Mouse (Mus musculus): ENCODE results near the gene Bad. TPM values are rescaled to one million over a fixed set of nuclear protein-coding genes. Genes with fewer than 3 reads are reported as not detected.

Bad gene
- polyA plus RNA-seq, 1 experiment from 2014 or later, result 79.3 TPM

GRCm38 (mm10) chr19:6954046-6954445 lies 12.4 kb downstream of the Bad start:
- no peak overlapping the region for H3K9ac ChIP-seq (replicated peaks; ENCODE audit: low read length)
- WGBS, result 60% methylated on average over 9 of the region's 9 CpGs

GRCm38 (mm10) chr19:6955424-6955823 lies 13.8 kb downstream of the Bad start:
- Histone ChIP-seq H3K4me3 (replicated peaks; ENCODE audit: low read depth, low read length) (no peak overlapping the region), H3K9ac (replicated peaks; ENCODE audit: low read length) (no peak overlapping the region), H3K9me3 (ENCODE audit: control insufficient read depth, low read length) (no peaks in the 10 kb centered on the region), H3K4me1 (ENCODE audit: control insufficient read depth, insufficient read depth, low read length) (peaks cover 13% of the 10 kb centered on the region), H3K36me3 (ENCODE audit: control insufficient read depth, insufficient read depth, low read length) (0 out of 2 replicates have a peak, but pooled peaks cover 4% of the 10 kb centered on the region), H3K4me2 (ENCODE audit: low read length) (no peak overlapping the region), H3K27ac (replicated peaks; ENCODE audit: low read depth, low read length) (no peak overlapping the region), H3K27me3 (ENCODE audit: control insufficient read depth, insufficient read depth, low read length) (no peaks in the 10 kb centered on the region)
- ATAC-seq (ENCODE audit: low FRiP score, low TSS enrichment), result no peak
- WGBS, result 88% methylated on average over 7 of the region's 7 CpGs
- DNase-seq, result no peak

More at GRCm38 (mm10) chr19:6954046-6954445, 12.4 kb downstream of the Bad start:
- H3K36me3 ChIP-seq (ENCODE audit: control insufficient read depth, insufficient read depth, low read length), result 0 out of 2 replicates have a peak, but pooled peaks cover 4% of the 10 kb centered on the region
- peaks cover 20% of the 10 kb centered on the region for H3K4me1 ChIP-seq (ENCODE audit: control insufficient read depth, insufficient read depth, low read length)
- ATAC-seq (ENCODE audit: low FRiP score, low TSS enrichment) (no peak), DNase-seq (no peak)
- no peak overlapping the region for H3K4me3 ChIP-seq (replicated peaks; ENCODE audit: low read depth, low read length)
- no peaks in the 10 kb centered on the region for H3K27me3 ChIP-seq (ENCODE audit: control insufficient read depth, insufficient read depth, low read length)
- H3K9me3 ChIP-seq (ENCODE audit: control insufficient read depth, low read length), result no peaks in the 10 kb centered on the region
- H3K27ac ChIP-seq (replicated peaks; ENCODE audit: low read depth, low read length), result no peak overlapping the region
- H3K4me2 ChIP-seq (ENCODE audit: low read length), result no peak overlapping the region

DNA sequence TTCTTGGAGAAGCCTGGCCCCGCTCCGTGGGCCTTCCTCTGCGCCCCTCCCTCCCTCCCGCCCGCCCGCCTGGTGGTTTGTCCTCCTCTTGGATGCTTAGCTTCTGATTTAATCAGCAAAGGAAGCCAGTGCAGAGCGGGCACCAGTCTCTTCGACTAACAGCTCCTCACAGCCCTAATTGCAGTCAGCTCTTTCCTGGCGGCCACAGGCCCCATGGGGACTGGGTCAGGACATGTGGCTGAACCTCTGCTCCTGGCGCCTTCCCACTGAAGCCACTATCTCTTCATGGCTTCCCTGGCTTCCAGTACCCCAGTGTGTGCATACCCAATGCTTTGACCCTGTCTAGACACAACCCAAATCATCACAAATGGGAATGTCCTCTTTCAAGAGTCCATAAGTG lies 14.8 kb downstream of the Bad start:
- WGBS, result 79% methylated on average over 10 of the region's 10 CpGs

GRCm38 (mm10) chr19:6968491-6969271 lies 27.0 kb downstream of the Bad start:
- ATAC-seq (ENCODE audit: low FRiP score, low TSS enrichment), result no peak
- 15% methylated on average over 15 of the region's 15 CpGs for WGBS
- Histone ChIP-seq H3K4me2 (ENCODE audit: low read length) (peak overlapping the region; percentile 46), H3K36me3 (ENCODE audit: control insufficient read depth, insufficient read depth, low read length) (no peaks in the 10 kb centered on the region), H3K4me3 (replicated peaks; ENCODE audit: low read depth, low read length) (peak overlapping the region; percentile 28), H3K27me3 (ENCODE audit: control insufficient read depth, insufficient read depth, low read length) (peaks cover 20% of the 10 kb centered on the region), H3K4me1 (ENCODE audit: control insufficient read depth, insufficient read depth, low read length) (peaks cover 12% of the 10 kb centered on the region), H3K9ac (replicated peaks; ENCODE audit: low read length) (no peak overlapping the region), H3K27ac (replicated peaks; ENCODE audit: low read depth, low read length) (no peak overlapping the region), H3K9me3 (ENCODE audit: control insufficient read depth, low read length) (no peaks in the 10 kb centered on the region)
- no peak for DNase-seq

More for the DNA sequence above, 14.8 kb downstream of the Bad start:
- Histone ChIP-seq H3K4me1 (ENCODE audit: control insufficient read depth, insufficient read depth, low read length) (peaks cover 13% of the 10 kb centered on the region), H3K4me2 (ENCODE audit: low read length) (no peak overlapping the region), H3K9ac (replicated peaks; ENCODE audit: low read length) (no peak overlapping the region), H3K27ac (replicated peaks; ENCODE audit: low read depth, low read length) (no peak overlapping the region), H3K27me3 (ENCODE audit: control insufficient read depth, insufficient read depth, low read length) (no peaks in the 10 kb centered on the region), H3K9me3 (ENCODE audit: control insufficient read depth, low read length) (no peaks in the 10 kb centered on the region), H3K4me3 (replicated peaks; ENCODE audit: low read depth, low read length) (no peak overlapping the region), H3K36me3 (ENCODE audit: control insufficient read depth, insufficient read depth, low read length) (0 out of 2 replicates have a peak, but pooled peaks cover 4% of the 10 kb centered on the region)
- DNase-seq (no peak), ATAC-seq (ENCODE audit: low FRiP score, low TSS enrichment) (no peak)

DNA sequence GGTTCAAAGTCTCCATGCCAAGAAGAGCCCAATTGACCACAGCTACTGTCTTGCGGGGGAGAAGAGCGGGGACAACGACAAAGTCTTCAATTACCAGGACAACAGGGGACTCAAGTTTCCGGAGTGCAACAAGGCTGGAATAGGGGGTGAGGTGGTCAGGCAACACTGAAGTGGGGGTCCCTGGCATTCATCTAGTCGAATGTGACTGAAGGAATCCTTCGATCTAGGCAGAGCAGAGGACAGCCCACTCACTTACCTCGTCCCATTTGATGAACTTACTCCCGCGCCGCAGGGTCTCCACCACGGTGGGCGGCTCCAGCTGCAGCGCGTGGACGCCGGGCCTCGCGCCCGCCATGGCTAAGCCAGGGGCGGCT lies 27.6 kb downstream of the Bad start:
- WGBS, result under 1% methylated on average over 20 of the region's 20 CpGs
- Histone ChIP-seq H3K27ac (replicated peaks; ENCODE audit: low read depth, low read length) (no peak overlapping the region), H3K4me3 (replicated peaks; ENCODE audit: low read depth, low read length) (peak overlapping the region; percentile 28), H3K9me3 (ENCODE audit: control insufficient read depth, low read length) (no peaks in the 10 kb centered on the region), H3K27me3 (ENCODE audit: control insufficient read depth, insufficient read depth, low read length) (peaks cover 20% of the 10 kb centered on the region), H3K36me3 (ENCODE audit: control insufficient read depth, insufficient read depth, low read length) (no peaks in the 10 kb centered on the region), H3K4me1 (ENCODE audit: control insufficient read depth, insufficient read depth, low read length) (peaks cover 12% of the 10 kb centered on the region), H3K9ac (replicated peaks; ENCODE audit: low read length) (no peak overlapping the region; the same call in 1 of the 2 replicates), H3K4me2 (ENCODE audit: low read length) (peak overlapping the region; percentile 46)
- ATAC-seq (ENCODE audit: low FRiP score, low TSS enrichment) (no peak), DNase-seq (no peak)

GRCm38 (mm10) chr19:6969665-6970381 lies 28.2 kb downstream of the Bad start:
- peaks cover 12% of the 10 kb centered on the region for H3K4me1 ChIP-seq (ENCODE audit: control insufficient read depth, insufficient read depth, low read length)
- ATAC-seq (ENCODE audit: low FRiP score, low TSS enrichment) (no peak), DNase-seq (peak; percentile 53)
- H3K36me3 ChIP-seq (ENCODE audit: control insufficient read depth, insufficient read depth, low read length), result no peaks in the 10 kb centered on the region
- H3K4me3 ChIP-seq (replicated peaks; ENCODE audit: low read depth, low read length), result peak overlapping the region; percentile 28
- no peak overlapping the region for H3K27ac ChIP-seq (replicated peaks; ENCODE audit: low read depth, low read length)
- H3K9ac ChIP-seq (replicated peaks; ENCODE audit: low read length), result no peak overlapping the region; the same call in 1 of the 2 replicates
- peak overlapping the region; percentile 46 for H3K4me2 ChIP-seq (ENCODE audit: low read length)
- H3K27me3 ChIP-seq (ENCODE audit: control insufficient read depth, insufficient read depth, low read length), result peaks cover 20% of the 10 kb centered on the region
- H3K9me3 ChIP-seq (ENCODE audit: control insufficient read depth, low read length), result no peaks in the 10 kb centered on the region
- WGBS, result 1% methylated on average over 55 of the region's 55 CpGs

DNA sequence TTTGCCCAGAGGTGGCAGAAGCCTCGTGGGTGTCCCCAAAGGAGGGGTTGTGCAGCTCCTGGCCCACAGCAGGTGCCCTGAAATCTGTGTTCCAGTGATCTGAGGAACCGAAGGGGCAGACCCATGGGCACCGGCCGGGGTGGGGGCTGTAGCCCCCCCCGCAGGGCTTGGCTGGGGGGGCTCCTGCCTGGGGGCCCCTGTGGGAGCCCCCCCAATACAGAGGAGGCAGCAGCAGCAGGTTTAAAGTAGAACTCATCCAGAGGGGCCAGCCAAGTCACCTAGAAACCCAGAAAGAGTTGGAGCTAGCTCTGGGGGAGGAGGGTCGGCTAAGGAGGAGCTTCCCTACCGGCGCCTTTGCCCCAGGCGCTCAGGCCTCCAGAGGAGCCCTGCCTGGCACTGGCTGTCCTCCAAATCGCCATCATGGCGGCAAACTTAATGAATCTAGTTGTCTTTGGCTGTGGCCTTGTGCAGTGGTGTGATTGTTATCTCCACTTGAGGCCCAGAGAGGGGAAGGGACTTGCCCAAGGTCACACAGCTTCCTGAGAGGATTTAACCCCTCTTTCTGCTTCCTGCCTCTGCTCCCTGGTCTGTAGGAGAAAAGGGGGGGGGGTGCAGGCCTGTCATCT lies 28.9 kb downstream of the Bad start:
- Histone ChIP-seq H3K36me3 (ENCODE audit: control insufficient read depth, insufficient read depth, low read length) (no peaks in the 10 kb centered on the region), H3K4me3 (replicated peaks; ENCODE audit: low read depth, low read length) (no peak overlapping the region), H3K4me2 (ENCODE audit: low read length) (peak overlapping the region; percentile 46), H3K4me1 (ENCODE audit: control insufficient read depth, insufficient read depth, low read length) (peaks cover 12% of the 10 kb centered on the region), H3K27me3 (ENCODE audit: control insufficient read depth, insufficient read depth, low read length) (peaks cover 20% of the 10 kb centered on the region), H3K9me3 (ENCODE audit: control insufficient read depth, low read length) (no peaks in the 10 kb centered on the region), H3K9ac (replicated peaks; ENCODE audit: low read length) (no peak overlapping the region; the same call in 1 of the 2 replicates), H3K27ac (replicated peaks; ENCODE audit: low read depth, low read length) (no peak overlapping the region)
- WGBS, result 15% methylated on average over 11 of the region's 11 CpGs
- DNase-seq (no peak), ATAC-seq (ENCODE audit: low FRiP score, low TSS enrichment) (no peak)

DNA sequence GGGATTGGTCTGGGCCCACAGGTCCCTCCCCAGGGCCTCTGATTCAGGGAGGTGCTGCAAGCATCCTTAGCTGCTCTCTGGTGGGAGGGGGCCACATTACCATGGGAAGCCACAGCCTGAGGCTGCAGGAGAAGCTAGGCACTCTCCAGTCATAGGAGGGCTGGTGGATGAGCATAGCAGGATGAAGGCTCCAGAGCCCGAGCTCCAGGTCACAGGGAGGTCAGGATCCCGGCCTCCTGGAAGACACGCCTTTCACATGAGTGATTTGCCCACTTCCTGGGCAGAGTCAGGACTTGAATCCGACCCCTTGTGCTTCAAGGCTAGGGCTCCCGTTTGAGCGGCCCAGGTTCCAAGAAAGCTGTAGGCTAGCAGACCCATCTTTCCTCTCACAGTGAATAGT lies 30.0 kb downstream of the Bad start:
- no peak for ATAC-seq (ENCODE audit: low FRiP score, low TSS enrichment)
- H3K36me3 ChIP-seq (ENCODE audit: control insufficient read depth, insufficient read depth, low read length), result peaks cover 4% of the 10 kb centered on the region; the same call in 1 of the 2 replicates
- H3K4me1 ChIP-seq (ENCODE audit: control insufficient read depth, insufficient read depth, low read length), result peaks cover 19% of the 10 kb centered on the region
- no peak overlapping the region for H3K27ac ChIP-seq (replicated peaks; ENCODE audit: low read depth, low read length)
- H3K9ac ChIP-seq (replicated peaks; ENCODE audit: low read length), result no peak overlapping the region
- 57% methylated on average over 6 of the region's 6 CpGs for WGBS
- peaks cover 20% of the 10 kb centered on the region for H3K27me3 ChIP-seq (ENCODE audit: control insufficient read depth, insufficient read depth, low read length)
- no peak for DNase-seq
- H3K4me3 ChIP-seq (replicated peaks; ENCODE audit: low read depth, low read length), result no peak overlapping the region
- no peaks in the 10 kb centered on the region for H3K9me3 ChIP-seq (ENCODE audit: control insufficient read depth, low read length)
- no peak overlapping the region for H3K4me2 ChIP-seq (ENCODE audit: low read length)

Measured in midbrain, embryonic 14.5 days (tissue).